Mouse (Mus musculus) skeletal muscle tissue, adult 2 months (tissue): ENCODE data around the gene Gm19935.

ENCODE experiments used
- DNase-seq: peaks from one replicate; pipeline ENCODE4 v3.0.0-alpha.2; 2012; ENCODE audit warnings: low read depth, low spot score

The Gm19935 gene

DNA sequence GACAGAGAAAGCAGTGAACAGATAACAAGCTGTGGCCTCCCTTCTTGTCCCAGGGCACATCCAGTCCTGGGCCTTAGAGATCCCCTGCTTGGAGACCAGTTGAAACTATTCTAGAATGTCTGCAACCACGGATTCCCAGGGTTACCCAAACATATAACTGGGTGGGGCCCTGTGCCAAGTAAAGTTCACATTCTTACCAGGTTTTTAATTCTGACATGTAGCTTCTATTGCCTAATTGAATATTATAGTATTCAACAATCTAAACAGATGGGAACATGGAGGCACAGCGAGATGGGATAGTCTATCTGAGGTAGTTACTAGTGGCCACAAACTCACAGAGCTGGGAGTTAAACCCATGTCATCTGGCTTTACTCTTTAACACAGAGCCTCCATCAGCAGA, at the start of gene Gm19935:
Gene Gm19935, minus strand, starts transcription at position 101 of the 400 bp plus-strand sequence.
- DNase-seq = no peak

GRCm38 (mm10) chr8:90862038-90862437, 44.8 kb upstream of the Gm19935 start:
- peak; percentile 74 for DNase-seq

DNA sequence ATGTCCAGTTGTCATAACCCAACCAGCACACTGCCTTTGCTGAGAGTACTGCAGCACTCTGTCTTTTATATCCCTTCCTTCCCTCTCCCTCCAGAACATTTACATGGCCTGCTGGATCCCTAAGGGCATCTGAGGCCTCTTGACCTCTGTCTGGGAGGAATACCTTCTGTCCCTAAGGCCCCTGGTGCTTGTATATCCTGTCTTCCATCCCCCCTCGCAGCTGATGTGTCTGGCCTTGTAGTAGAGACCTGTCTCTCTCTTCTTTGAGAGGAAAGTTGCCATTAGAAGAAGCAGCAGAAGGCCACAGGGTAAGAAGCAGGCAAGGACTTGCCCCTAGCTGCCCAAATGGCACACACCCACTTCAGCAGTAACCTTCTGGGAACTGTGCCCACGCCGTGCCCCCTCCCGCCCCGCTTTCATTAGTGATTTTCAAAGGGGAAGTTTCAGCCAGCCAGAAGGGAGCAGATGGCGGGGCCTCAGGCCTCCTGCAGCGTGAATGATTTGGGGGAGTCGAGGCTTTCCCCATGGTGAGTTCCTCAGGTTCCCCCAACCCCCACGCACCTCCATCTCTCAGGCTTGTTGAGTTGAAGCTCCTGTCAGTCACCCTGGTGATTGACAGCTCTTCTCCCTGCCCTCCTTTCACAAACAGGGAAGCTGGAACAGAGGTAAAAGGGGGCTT, 44.2 kb upstream of the Gm19935 start:
- DNase-seq = no peak

DNA sequence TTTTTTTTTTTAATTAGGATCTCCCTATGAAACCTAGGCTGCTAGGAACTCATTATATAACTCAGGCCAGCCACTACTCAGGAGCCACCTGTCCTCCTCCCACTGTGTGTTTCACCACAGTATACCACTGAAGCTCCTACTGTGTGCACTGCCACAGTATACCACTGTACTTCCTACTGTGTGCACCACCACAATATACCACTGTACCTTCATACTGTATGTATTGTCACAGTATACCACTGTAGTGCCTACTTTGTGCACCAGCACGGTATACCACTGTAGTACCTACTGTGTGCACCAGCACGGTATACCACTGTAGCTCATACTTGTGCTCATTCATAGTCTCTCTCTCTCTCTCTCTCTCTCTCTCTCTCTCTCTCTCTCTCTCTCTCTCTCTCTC, 40.9 kb upstream of the Gm19935 start:
- no peak for DNase-seq

- DNase-seq = no peak
Observed at GRCm38 (mm10) chr8:90856952-90857351, 39.8 kb upstream of the Gm19935 start.

DNA sequence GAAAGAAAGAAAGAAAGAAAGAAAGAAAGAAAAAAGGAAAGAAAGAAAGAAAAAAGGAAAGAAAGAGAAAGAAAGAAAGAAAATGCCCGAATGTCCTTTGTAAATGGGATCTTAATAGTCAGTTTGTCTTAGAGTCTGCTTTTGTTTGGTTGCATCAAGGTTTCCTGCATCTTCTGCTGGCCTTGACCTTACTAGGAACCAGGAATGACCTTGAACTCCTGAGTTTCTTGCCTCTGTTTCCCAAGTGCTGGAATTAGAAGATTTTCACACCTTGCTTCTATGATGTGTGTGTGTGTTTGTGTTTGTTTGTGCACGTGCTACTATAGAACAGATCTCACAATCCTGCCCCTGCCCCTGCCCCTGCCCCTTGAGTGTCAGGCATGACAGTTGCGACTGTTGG, 39.0 kb upstream of the Gm19935 start:
- DNase-seq = no peak

GRCm38 (mm10) chr8:90854671-90855161, 37.5 kb upstream of the Gm19935 start:
- DNase-seq = no peak

- DNase-seq = no peak
Observed at GRCm38 (mm10) chr8:90853971-90854670, 36.9 kb upstream of the Gm19935 start.

DNA sequence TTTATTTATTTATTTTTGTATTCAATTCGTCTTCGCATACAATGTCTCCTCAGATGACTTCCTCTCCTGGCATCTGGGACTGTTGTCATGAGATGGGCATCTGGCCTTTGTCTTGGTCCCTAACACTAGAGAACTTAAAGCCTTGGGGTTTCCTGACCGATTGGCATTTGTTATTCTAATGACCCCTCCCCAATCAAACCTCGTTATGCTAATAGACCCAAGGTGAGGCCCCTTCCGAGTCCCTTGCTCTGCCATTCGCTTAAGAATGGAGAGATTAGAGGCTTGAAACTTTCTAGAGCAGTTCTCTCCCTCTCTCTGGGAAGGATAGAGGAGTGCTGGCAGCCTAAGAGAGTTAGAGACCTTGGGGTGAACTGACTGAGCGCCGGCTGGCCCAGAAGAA, 34.4 kb upstream of the Gm19935 start:
- no peak for DNase-seq

GRCm38 (mm10) chr8:90849462-90850050, 32.4 kb upstream of the Gm19935 start:
- DNase-seq = no peak

DNA sequence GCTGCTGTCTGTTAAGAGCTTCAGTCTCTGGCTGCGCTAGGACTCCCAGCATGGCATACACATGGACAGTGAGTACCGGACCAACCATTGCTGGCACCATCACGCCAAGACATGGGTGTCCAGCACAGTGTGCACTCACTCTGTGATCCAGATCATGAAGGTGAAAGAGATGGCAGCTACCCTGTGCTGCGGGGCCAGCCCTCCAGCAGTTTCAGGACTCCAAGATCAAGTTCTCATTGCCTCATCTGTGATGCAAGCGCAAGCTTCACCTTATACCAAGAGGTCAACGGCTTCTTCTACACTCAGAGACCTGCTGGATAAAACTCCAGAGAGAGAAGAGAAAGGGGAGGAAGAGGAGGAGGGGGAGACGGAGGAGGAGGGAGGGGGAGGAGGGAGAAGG, 30.8 kb upstream of the Gm19935 start:
- no peak for DNase-seq

DNA sequence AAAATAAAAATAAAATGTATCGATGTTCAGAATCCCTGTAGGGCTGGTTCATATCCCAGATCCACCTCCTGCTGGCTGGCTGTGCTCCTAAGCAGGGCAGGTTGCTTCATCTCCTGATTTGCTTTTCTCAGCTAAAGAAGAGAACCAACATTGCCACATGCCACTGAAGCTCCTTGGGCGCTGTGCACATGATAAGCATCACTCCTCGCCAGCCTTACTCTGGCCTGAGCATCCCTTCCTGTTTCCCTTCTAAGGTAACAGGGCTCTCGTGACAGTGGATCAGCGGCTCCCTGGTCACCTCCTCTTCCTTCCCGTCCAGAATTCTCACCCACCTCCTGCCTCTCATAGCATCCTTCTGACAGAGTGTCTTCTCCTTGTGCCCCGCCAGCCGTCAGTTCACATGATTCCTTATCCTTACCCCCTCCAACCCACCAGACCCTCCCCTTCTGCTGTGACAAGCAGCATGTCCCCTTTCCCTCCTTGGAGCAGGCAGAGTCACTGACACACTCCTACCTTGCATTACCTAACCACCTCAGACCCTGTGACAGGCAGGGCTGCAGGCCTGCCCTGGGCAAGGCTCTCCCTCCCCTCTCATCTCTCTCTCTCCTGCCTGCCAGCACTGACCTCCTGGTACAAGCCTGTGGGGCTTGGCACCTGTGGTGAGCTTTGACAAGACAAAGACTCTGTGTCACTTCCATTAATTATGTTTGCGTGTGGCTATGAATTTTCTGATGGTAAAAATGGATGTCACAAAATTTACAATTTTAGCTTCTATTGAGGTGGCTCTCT, 27.2 kb upstream of the Gm19935 start:
- no peak for DNase-seq

DNA sequence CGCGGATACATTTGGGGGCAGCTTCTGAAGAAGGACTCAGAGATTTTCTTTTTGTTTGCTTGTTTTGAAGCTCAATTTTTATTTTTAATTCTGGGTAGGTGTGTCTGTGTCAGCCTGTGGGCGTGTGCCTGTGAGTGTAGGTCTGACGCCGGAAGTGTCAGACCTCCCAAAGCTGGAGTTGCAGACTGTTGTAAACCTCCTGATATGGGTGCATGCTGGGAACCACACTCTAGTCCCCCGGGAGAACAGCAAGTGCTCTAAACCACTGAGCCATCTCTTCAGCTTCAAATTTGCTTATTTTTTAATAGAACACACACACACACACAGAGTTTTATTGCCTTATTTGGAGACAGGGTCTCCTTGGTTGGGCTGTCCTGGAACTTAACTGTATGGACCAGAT, 25.9 kb upstream of the Gm19935 start:
- no peak for DNase-seq

GRCm38 (mm10) chr8:90841321-90841720, 24.1 kb upstream of the Gm19935 start:
- peak; percentile 63 for DNase-seq

DNA sequence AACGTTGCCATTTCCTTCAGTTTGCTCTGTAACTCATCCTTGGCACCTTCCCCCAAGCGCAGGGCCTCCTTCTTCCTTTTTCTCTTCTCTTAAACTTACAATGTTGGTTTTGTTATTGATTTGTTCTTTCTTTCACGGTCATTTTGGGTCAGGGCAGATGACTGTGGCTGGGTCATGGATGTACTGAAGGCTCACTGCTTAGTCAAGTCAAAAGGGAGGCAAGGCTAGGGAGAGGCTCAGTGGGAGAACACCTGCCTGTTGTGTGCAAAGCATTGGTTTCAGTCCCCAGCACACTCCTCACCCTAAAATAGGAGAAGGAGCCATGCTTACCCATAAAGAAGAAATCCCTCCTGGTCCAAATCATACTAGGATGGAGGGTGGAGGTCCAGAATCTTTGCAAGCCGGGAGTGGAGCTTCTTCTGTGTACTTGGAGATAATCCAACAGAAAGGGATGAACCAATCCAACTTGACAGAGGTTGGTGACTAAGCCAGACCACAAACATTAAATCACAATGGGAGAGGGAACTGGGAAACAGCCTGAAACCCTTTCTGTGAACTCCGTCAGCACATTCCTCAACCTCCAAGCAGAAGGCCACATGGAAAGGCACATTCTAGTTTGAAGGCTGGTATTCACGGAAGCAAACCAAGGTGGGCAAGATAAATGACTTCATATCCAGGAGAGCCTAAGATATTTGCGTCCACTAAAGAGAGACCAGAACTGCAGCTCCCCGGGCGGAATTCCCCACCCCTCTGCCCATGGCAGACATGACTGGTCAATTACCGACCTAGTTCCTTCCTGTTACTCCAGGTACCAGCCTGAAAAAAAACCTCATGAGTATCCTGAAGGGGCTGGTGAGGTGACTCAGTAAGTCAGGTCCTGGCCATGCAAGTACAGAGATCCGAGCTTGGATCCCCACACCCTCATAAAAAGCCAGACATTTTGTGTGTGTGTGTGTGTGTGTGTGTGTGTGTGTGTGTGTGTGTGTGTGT, 22.8 kb upstream of the Gm19935 start:
- peak; percentile 81 for DNase-seq

DNA sequence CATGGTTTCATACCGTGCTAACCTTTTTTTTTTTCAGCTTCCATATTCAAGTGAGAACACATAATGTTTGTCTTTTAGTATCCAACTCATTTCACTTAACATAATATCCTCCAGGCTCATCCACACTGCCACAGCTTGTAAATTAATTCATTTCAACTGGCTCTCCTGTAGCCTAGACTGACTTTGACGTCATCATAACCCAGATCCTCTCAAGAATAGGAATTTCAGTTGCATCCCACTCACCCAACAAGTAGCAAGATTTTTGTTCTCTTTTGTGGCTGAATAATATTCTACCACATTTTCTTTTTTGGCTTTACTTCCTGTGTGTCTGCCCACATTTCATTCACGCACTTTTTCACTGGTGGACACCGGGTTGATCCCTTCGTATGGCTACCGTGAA, 20.2 kb upstream of the Gm19935 start:
- DNase-seq = no peak

DNA sequence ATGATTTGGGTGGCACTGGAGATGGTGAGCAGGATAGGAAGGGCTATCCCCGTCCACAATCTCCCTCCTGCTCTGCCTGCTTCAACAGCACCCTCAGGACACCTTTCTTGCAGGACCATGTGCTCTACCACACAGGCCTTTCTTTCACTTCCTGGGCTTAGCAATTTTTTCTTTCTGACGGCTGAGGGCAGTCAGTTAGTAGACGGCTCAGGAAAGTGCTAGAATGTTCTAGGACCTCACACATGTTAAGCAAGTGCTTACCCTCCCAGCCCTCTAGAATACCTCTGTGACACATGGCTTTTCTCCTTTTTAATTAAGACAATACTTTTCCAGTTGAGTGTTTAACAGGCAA, 17.1 kb upstream of the Gm19935 start:
- DNase-seq = no peak

DNA sequence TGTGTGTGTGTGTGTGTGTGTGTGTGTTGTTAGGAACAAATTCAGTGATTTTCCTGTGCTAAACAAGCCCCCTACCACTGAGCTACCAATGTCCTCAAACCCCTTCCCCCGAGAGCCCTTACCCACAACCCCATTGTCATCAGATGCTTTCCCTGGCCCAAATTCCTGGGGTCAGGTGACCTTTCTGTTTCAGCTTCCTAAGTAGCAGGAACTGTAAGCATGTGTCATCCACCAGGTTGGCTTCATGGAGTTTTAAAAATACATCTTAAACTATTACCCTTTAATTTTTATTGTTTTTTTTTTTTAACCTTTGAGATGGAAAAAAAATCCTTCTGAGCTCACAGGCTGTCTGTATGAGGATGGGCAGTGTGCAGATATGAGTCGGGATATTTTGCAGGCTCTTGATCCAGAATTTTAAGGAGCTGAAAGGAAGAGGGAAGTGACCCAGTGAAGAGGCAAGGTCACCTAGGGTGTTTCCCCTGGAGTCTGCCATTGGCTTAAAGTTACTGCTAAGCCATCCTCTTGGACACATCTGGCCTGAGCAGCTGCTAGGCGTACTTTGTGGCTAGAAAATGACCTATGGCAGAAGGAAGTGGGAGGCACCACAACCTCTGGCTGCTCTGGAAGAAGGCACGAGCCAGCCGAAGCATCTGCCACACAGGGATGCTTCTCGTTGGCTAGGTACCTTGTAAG, 16.6 kb upstream of the Gm19935 start:
- peak; percentile 56 for DNase-seq

GRCm38 (mm10) chr8:90832576-90833289, 15.5 kb upstream of the Gm19935 start:
- no peak for DNase-seq

GRCm38 (mm10) chr8:90830980-90831379, 13.8 kb upstream of the Gm19935 start:
- DNase-seq = no peak
